Mouse (Mus musculus) myocyte (in vitro differentiated cells): ENCODE results near the gene Calml3.

Experiments
- CEBPB ChIP-seq: IDR thresholded peaks from 2 replicates; pipeline ENCODE4 v1.6.1; 2011; ENCODE audit warnings: mild to moderate bottlenecking, moderate library complexity; ENCODE audit not compliant: poor library complexity, insufficient read depth, severe bottlenecking
- E2F4 ChIP-seq: IDR thresholded peaks from one replicate; pipeline ENCODE4 v1.6.1; 2011; ENCODE audit warnings: mild to moderate bottlenecking, control low read depth, moderate library complexity; ENCODE audit not compliant: insufficient read depth
- MAX ChIP-seq: IDR thresholded peaks from one replicate; pipeline ENCODE4 v1.6.1; 2011; ENCODE audit warnings: low read depth, mild to moderate bottlenecking, control low read depth
- MYOG ChIP-seq, 3 experiments: IDR thresholded peaks; one replicate each; pipeline ENCODE4 v1.6.1; 2011; ENCODE audit warnings: control low read depth in 2 of 3, low read depth in 2 of 3, mild to moderate bottlenecking in 2 of 3; ENCODE audit not compliant: insufficient read length in 2 of 3, control insufficient read depth in 1 of 3, insufficient read depth in 1 of 3
- POLR2A ChIP-seq: IDR thresholded peaks from one replicate; pipeline ENCODE4 v1.6.1; 2011; ENCODE audit warnings: low read depth, mild to moderate bottlenecking, control low read depth, moderate library complexity; ENCODE audit not compliant: insufficient read length
- SRF ChIP-seq: IDR thresholded peaks from one replicate; pipeline ENCODE4 v1.6.1; 2011; ENCODE audit warnings: low read depth; ENCODE audit not compliant: control insufficient read depth, insufficient read length
- TCF12 ChIP-seq: IDR thresholded peaks from one replicate; pipeline ENCODE4 v1.6.1; 2011; ENCODE audit warnings: mild to moderate bottlenecking, control low read depth; ENCODE audit not compliant: poor library complexity, insufficient read depth, severe bottlenecking
- TCF3 ChIP-seq: IDR thresholded peaks from one replicate; pipeline ENCODE4 v1.6.1; 2011; ENCODE audit warnings: low read depth, control low read depth; ENCODE audit not compliant: insufficient read length
- USF1 ChIP-seq: IDR thresholded peaks from one replicate; pipeline ENCODE4 v1.6.1; 2011; ENCODE audit warnings: low read depth, mild to moderate bottlenecking, control low read depth, moderate library complexity

GRCm38 (mm10) chr13:3779575-3780226 is 24.4 kb downstream of the Calml3 start:
- TF ChIP-seq SRF (no peak), POLR2A (no peak), E2F4 (no peak), CEBPB (peak; percentile 58; the same call in 1 of the 2 replicates), MAX (no peak), USF1 (no peak), MYOG (IDR thresholded peaks at IDR 0.05; ENCODE audit: control insufficient read depth in 1 of 3, insufficient read depth in 1 of 3, insufficient read length in 2 of 3, low read depth in 2 of 3) (no peak), TCF12 (no peak), TCF3 (no peak)
